Mouse (Mus musculus) stomach, embryonic 14.5 days (tissue): ENCODE results near the gene Olfr97. TPM values are rescaled to one million over a fixed set of nuclear protein-coding genes. Genes with fewer than 3 reads are reported as not detected.

Experiments
- ATAC-seq: fragments of 200-750 bp; cut with Nextera tagmentation; 2 replicates; pipeline ENCODE4 v1.8.0; 2017; ENCODE audit warnings: low read depth, moderate TSS enrichment; ENCODE audit not compliant: insufficient number of reproducible peaks, insufficient read depth, low FRiP score
- H3K27ac ChIP-seq: fragments of 300-500 bp; sonication (generic); 2 replicates; pipeline ENCODE4 v1.5.1; 2014; ENCODE audit warnings: mild to moderate bottlenecking, low read length, moderate library complexity, mixed read lengths
- H3K27me3 ChIP-seq: fragments of 300-500 bp; sonication (generic); 2 replicates; pipeline ENCODE4 v1.6.1; 2014; ENCODE audit warnings: low read length, control low read depth, mixed read lengths; ENCODE audit not compliant: control insufficient read depth, insufficient read depth
- H3K36me3 ChIP-seq: fragments of 300-500 bp; sonication (generic); 2 replicates; pipeline ENCODE4 v1.6.1; 2014; ENCODE audit warnings: mild to moderate bottlenecking, control low read depth, low read length, moderate library complexity, mixed read lengths; ENCODE audit not compliant: control insufficient read depth, insufficient read depth
- H3K4me1 ChIP-seq: fragments of 300-500 bp; sonication (generic); 2 replicates; pipeline ENCODE4 v1.6.1; 2014; ENCODE audit warnings: low read length, control low read depth, mixed read lengths; ENCODE audit not compliant: control insufficient read depth, insufficient read depth
- H3K4me2 ChIP-seq: fragments of 300-500 bp; sonication (generic); replicated peaks from 2 replicates; pipeline ENCODE4 v1.6.1; 2014; ENCODE audit warnings: low read depth, low read length, control low read depth
- H3K4me3 ChIP-seq: fragments of 300-500 bp; sonication (generic); 2 replicates; pipeline ENCODE4 v1.5.1; 2014; ENCODE audit warnings: low read depth, low read length, control low read depth
- H3K9ac ChIP-seq: fragments of 300-500 bp; sonication (generic); replicated peaks from 2 replicates; pipeline ENCODE4 v1.6.1; 2014; ENCODE audit warnings: low read depth, mild to moderate bottlenecking, control low read depth, low read length, moderate library complexity, mixed read lengths
- H3K9me3 ChIP-seq: fragments of 300-500 bp; sonication (generic); 2 replicates; pipeline ENCODE4 v1.6.1; 2016; ENCODE audit warnings: low read depth, low read length, control low read depth; ENCODE audit not compliant: control insufficient read depth
- WGBS: fragments of 180-500 bp; shearing (Covaris S2); extraction: QIAGEN DNeasy Blood & Tissue Kit; methylation state at CpG from one replicate; pipeline ENCODE4 v1.1.7; 2014; 5-methylcytosine and 5-hydroxymethylcytosine counted together
- polyA plus RNA-seq: library from polyadenylated mRNA; unstranded; fragments of >200 nt; fragmentation: Nextera tagmentation; extraction: Ambion mirVana; gene quantifications from 2 replicates; pipeline ENCODE4 v1.2.1, GENCODE M21; 2014

Gene Olfr97
- polyA plus RNA-seq, 1 experiment from 2014 or later = not detected

DNA sequence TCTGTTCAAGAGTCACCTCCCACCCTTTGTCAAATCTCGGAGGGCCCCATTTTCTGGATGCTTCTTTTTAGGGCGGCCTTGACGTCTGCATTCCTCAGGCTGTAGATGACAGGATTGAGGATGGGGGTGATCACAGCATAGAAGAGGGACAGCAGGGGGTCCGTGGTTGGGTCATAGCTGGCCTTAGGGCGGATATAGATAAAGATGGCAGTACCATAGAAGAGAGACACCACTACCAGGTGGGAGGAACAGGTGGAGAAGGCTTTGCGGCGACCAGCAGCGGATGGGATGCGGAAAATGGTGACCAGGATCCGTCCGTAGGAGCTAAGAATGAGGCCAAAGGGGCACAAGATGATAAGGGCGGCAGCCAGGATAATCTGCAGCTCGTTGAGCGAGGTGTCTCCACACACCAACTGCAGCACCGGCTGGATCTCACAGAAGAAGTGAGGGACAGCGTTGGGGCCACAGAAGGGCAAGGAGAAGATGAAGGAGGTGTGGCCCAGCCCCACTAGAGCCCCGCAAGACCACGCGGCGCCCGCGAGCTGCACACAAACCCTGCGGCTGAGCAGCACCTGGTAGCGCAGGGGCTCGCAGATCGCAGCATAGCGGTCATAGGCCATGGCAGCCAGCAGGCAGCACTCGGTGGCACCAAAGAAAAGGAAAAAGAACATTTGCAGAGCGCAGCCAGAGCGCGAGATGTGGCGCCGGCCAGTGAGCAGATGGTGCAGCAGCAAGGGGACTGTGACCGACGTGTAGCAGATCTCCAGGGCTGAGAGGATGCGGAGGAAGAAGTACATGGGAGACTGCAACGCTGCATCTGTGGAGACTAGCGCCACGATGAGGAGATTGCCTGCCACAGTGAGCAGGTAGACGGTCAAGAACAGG lies 26.0 kb downstream of the Olfr97 start:
- 15% methylated on average over 40 of the region's 40 CpGs for WGBS
- H3K4me1 ChIP-seq = no peaks in the 10 kb centered on the region
- H3K4me2 ChIP-seq = peak overlapping the region; percentile 36
- H3K27ac ChIP-seq = no peak overlapping the region
- peaks cover 8% of the 10 kb centered on the region; the same call in 1 of the 2 replicates for H3K27me3 ChIP-seq
- no peak overlapping the region for H3K9ac ChIP-seq
- H3K9me3 ChIP-seq = no peaks in the 10 kb centered on the region
- no peak for ATAC-seq
- no peaks in the 10 kb centered on the region for H3K36me3 ChIP-seq
- peak overlapping the region; percentile 22 for H3K4me3 ChIP-seq

DNA sequence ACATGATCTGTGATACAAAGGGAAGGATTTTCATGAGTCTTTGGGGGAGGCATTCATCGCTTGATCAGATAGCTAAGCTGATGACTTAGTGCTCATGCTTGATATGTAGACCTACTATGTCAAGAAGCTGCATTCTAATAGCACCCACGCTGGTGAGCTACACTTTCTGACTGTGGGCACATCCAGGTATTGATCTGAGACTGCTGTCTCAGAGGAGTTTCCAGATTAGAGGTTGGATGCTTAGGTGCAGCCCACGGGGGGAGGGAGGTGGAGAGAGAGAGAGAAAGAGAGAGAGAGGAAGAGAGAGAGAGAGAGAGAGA lies 33.3 kb downstream of the Olfr97 start:
- no peaks in the 10 kb centered on the region for H3K9me3 ChIP-seq
- no peak overlapping the region for H3K4me3 ChIP-seq
- no peaks in the 10 kb centered on the region for H3K4me1 ChIP-seq
- no peak for ATAC-seq
- H3K9ac ChIP-seq = no peak overlapping the region
- no peaks in the 10 kb centered on the region for H3K36me3 ChIP-seq
- WGBS = 26% methylated on average over 3 of the region's 3 CpGs
- no peak overlapping the region for H3K4me2 ChIP-seq
- no peaks in the 10 kb centered on the region for H3K27me3 ChIP-seq
- no peak overlapping the region for H3K27ac ChIP-seq

DNA sequence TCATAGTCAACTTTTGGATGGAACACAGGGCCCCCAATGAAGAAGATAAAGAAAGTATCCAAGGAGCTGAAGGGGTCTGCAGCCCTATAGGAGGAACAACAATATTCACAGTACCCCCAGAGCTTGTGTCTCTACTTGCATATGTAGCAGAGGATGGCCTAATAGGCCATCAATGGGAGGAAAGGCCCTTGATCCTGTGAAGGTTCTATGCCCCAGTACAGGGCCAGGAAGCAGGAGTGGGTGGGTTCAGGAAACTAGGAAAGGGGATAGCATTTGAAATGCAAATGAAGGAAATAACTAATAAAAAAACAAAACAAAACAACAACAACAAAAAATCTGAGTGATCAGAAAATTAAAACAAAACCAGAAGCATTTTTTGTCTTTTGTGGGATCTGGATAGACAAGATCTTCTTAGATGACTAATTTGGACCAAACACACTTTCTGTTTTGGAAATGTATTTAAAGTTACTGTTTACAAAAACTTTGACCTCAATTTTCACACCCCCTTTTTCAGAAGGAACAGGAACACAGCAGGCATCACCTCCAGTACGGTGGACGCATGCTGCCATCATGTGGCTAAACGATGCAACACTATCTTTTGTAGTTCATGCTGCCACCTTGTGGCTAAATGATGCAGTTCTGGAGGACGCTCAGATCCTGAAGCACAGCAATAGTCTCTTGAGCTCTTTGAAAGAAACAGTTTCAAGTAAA lies 33.8 kb downstream of the Olfr97 start:
- under 1% methylated on average over 4 of the region's 4 CpGs for WGBS
- H3K9me3 ChIP-seq = no peaks in the 10 kb centered on the region
- H3K9ac ChIP-seq = no peak overlapping the region
- H3K27ac ChIP-seq = no peak overlapping the region
- ATAC-seq = no peak
- no peaks in the 10 kb centered on the region for H3K4me1 ChIP-seq
- no peaks in the 10 kb centered on the region for H3K36me3 ChIP-seq
- H3K27me3 ChIP-seq = 0 out of 2 replicates have a peak, but pooled peaks cover under 1% of the 10 kb centered on the region
- H3K4me2 ChIP-seq = no peak overlapping the region
- H3K4me3 ChIP-seq = no peak overlapping the region

DNA sequence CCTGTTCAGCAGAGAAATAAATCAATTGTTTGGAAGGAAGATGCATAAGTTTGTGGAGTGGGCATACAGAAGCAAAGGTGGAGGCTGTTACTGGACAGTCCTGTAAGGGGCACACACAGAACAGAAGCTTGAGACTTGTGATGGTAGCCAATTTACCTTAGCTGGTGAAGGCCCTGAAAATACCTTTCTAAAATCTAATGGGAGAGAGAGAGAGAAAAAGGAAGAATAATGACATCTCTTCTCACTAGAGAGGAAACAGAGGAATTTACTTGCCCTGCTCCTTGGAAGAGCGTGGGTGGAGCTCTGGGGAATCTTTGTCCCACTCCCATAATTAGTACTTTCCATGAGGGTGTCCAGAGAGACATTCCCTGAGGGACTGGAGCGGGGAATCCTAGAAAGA lies 36.2 kb downstream of the Olfr97 start, which contains the start of gene Olfr94:
Olfr94 (minus strand) TSS at position 101 of the 400 bp plus-strand sequence.
- Histone ChIP-seq H3K27me3 (peaks cover 19% of the 10 kb centered on the region; the same call in 1 of the 2 replicates), H3K4me1 (no peaks in the 10 kb centered on the region), H3K27ac (no peak within 1 kb of the TSS), H3K4me3 (no peak within 1 kb of the TSS), H3K9ac (no peak within 1 kb of the TSS), H3K4me2 (no peak within 1 kb of the TSS), H3K9me3 (no peaks in the 10 kb centered on the region), H3K36me3 (no peaks in the 10 kb centered on the region)
- no peak for ATAC-seq
- WGBS = 71% methylated on average over 2 of the region's 2 CpGs

DNA sequence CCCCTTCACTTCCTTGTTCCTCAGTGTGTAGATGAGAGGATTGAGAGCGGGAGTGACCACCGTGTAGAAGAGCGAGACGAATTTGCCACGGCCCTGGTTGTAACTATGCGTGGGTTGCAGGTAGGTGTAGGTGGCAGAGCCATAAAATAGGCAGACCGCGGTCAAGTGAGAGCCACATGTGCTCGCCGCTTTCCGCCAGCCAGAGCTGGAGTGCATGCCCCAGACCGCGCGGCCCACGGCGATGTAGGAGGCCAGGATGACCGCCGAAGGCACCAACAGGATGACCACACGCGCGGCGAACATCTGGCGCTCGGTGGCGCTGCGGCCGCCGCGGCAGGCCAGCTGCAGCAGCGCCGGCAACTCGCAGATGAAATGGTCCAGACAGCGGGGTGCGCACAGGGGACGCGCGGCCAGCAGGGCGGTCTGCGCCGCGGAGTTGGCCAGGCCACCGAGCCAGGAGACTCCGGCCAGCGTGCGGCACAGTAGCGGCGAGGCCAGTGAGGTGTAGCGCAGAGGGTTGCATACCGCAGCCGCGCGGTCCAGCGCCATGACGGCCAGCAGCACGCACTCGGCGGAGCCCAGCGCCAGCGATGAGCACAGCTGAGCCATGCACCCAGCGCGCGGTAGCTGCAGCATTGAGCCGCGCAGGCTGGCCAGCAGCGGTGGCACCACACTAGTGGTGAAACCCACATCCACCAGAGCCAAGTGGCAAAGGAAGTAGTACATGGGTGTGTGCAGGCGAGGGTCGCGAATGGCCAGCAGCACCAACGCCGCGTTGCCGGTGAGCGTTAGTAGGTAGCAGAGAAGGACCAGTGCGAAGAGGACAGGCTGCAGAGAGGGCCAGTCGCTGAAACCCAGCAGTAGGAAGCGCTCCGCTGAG lies 40.0 kb downstream of the Olfr97 start:
- H3K36me3 ChIP-seq = no peaks in the 10 kb centered on the region
- H3K27me3 ChIP-seq = peaks cover 19% of the 10 kb centered on the region; the same call in 1 of the 2 replicates
- under 1% methylated on average over 77 of the region's 77 CpGs for WGBS
- H3K9ac ChIP-seq = no peak overlapping the region
- no peak overlapping the region for H3K27ac ChIP-seq
- H3K4me3 ChIP-seq = peak overlapping the region; percentile 46
- H3K9me3 ChIP-seq = no peaks in the 10 kb centered on the region
- peak; percentile 85 for ATAC-seq
- H3K4me2 ChIP-seq = peak overlapping the region; percentile 85
- no peaks in the 10 kb centered on the region for H3K4me1 ChIP-seq

DNA sequence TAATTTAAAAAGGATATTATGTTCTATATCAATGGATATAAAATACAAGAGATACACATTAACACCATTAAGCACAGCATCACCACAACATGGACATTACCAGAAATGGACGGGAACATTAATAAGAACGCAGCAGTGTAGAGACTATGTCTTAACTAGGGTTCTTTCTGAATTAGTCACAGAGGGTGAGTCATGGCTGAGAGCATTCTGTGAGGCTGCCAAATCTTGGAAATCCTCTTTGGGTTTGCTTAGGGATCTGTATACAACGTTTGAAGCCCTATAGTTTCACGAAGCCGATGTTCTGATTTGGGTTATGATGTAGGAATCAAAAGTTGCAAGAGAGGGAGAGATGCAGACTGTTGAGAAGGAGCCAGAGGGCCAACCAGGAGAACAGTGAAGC lies 42.3 kb downstream of the Olfr97 start:
- no peak for ATAC-seq
- 80% methylated on average over 5 of the region's 5 CpGs for WGBS

DNA sequence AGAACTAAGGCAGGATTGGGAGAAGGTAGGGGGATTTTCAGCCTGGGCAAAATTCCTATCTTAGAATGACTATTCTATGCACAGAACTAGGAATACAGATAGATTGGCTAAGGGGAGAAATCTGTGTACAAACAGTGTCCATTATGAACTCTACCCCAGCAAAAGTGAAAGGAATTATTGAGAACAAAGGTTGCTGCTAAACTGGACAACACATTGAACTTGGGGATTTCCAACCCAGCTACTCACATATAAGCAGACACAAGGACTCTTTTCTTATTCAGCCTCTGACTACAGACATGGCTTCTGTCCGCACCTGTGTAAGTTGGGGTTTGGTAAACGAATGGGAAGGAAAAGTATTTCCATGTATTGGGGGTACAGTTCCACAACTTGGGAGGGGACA lies 43.5 kb downstream of the Olfr97 start, which contains the start of gene Ubd:
Ubd (plus strand) TSS at position 237 of the 400 bp plus-strand sequence.
- Histone ChIP-seq H3K4me3 (no peak within 1 kb of the TSS), H3K27ac (no peak within 1 kb of the TSS), H3K9me3 (no peaks in the 10 kb centered on the region), H3K9ac (no peak within 1 kb of the TSS), H3K4me1 (no peaks in the 10 kb centered on the region), H3K36me3 (no peaks in the 10 kb centered on the region), H3K4me2 (no peak within 1 kb of the TSS), H3K27me3 (peaks cover 19% of the 10 kb centered on the region; the same call in 1 of the 2 replicates)
- WGBS = 77% methylated on average over 2 of the region's 2 CpGs
- ATAC-seq = no peak

More for the DNA sequence above, 42.3 kb downstream of the Olfr97 start:
- no peak overlapping the region for H3K9ac ChIP-seq
- H3K27ac ChIP-seq = no peak overlapping the region
- peaks cover 19% of the 10 kb centered on the region; the same call in 1 of the 2 replicates for H3K27me3 ChIP-seq
- H3K36me3 ChIP-seq = no peaks in the 10 kb centered on the region
- H3K4me1 ChIP-seq = no peaks in the 10 kb centered on the region
- H3K4me2 ChIP-seq = no peak overlapping the region
- no peak overlapping the region for H3K4me3 ChIP-seq
- no peaks in the 10 kb centered on the region for H3K9me3 ChIP-seq

DNA sequence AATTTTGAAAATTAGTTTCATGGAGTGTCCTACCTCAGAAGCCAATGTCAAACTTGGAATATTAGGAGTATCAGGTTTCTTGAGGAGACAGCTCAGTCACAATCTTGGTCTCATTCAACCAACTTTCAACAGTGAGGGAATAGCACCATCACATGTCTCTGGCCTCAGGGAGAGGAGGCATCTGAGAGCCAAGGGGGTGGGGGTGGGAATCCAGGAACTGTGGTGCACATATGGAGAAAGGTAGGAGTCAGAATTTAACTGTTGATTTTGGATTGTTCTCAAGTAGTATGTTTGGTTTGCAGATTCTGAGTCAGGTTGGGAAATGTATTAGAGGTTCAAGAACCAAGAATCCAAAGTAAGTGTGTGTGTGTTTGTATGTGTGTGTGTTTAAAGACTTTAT lies 44.1 kb downstream of the Olfr97 start:
- Histone ChIP-seq H3K9ac (no peak overlapping the region), H3K4me3 (no peak overlapping the region), H3K36me3 (no peaks in the 10 kb centered on the region), H3K27ac (no peak overlapping the region), H3K4me1 (no peaks in the 10 kb centered on the region), H3K27me3 (peaks cover 15% of the 10 kb centered on the region; the same call in 1 of the 2 replicates), H3K4me2 (no peak overlapping the region), H3K9me3 (no peaks in the 10 kb centered on the region)
- ATAC-seq = no peak
